Mouse (Mus musculus): ENCODE measurements at regions not wholly inside any gene's neighbourhood (a gene's known extent, or its start where the extent isn't known, plus 50 kb on each side); places are given as distances from the start of the nearest gene placed in this dataset.

DNA sequence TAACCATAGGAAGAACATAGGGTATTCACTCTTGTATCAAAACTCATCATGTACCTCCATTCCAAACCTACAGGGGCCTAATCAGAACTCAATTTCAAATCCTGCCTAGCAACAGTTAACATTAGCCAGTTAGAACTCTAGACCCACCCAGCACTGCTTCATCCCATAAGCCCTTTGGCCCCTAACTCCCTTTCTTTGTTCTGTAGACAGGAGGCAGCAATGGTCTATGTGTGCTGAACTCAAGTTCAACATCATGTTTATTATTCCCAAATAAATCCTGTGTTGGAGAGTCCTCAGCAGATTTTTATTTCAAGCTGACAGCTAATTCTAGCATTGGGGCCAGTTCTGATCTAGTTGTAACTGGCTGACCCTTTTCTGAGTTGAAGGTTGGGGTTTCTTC is 112.2 kb downstream of the Ipo8 start:
- DNase-seq, result no peak

- DNase-seq, result no peak
Measured at GRCm38 (mm10) chr6:148710406-148710805, 120.9 kb downstream of the Ipo8 start.

DNA sequence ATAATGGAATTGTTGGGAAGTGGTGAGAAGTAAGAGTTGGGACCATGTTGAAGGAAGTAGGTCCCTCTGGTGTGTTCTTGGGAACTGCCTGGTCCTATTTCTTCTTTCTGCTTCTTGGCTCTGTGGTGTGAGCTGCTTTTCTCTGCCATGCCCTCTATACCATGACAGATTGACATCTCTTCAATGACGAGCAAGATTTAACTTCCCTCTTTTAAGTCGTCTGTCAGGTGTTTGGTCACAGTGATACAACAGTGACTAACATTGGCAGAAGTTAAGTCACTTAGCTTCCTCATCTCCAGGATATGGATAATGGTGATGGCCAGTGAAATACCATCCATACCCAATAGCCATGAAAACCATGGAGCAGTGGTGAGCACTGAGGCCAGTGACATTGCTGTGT is 122.9 kb downstream of the Ipo8 start:
- DNase-seq, result no peak

- DNase-seq, result peak; percentile 54
Measured at GRCm38 (mm10) chr6:148705711-148706110, 125.6 kb downstream of the Ipo8 start.

- no peak for DNase-seq
Measured at GRCm38 (mm10) chr6:148693329-148693728, 137.9 kb downstream of the Ipo8 start.

GRCm38 (mm10) chr6:148687770-148688169 is 143.5 kb downstream of the Ipo8 start:
- peak; percentile 71 for DNase-seq

DNA sequence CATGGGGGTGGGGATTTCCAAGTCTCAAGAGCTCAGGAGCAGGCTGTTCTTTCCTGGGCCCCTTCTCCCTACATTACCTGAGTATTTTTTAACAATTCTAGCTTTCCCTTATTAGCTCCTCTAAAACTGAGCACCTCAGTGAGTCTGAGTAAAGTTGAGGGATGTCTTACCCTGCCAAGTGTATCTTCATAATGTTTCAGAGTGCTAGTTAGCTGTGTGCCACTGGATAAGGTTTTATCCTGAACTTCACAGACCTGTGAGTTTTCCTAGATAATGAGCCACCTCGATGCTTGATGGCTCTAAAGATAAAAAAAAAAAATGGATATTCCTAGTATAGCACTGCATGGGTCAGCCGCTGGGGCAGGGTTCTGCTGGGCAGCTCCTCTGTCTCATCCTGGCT is 171.1 kb downstream of the Ipo8 start:
- DNase-seq, result no peak

- no peak for DNase-seq
Measured at GRCm38 (mm10) chr6:148653216-148653615, 178.1 kb downstream of the Ipo8 start.

GRCm38 (mm10) chr6:148652434-148652833 is 178.8 kb downstream of the Ipo8 start:
- no peak for DNase-seq

- no peak for DNase-seq
Measured at GRCm38 (mm10) chr6:148647423-148648390, 183.6 kb downstream of the Ipo8 start.

GRCm38 (mm10) chr6:148640595-148640994 is 190.7 kb downstream of the Ipo8 start:
- DNase-seq, result no peak

DNA sequence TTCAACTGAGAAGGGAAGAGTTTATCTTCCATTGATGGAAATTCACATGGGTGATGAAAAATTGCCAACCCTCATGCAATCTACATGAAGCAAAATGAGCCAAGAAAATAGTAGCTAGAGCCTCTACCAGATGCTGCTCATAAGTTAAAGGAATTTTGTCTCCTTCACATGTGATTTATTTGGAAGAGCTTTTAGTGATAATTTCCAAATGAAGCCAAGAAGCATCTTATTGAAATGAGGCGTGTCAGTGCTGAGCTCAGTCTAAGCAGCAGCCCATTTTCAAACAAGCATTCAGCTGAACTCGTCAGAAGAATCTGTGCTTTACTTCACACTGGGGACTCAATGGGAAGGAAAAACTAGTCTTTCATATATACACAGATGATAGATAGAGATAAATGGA is 190.0 kb upstream of the Tmtc1 start:
- DNase-seq, result no peak

DNA sequence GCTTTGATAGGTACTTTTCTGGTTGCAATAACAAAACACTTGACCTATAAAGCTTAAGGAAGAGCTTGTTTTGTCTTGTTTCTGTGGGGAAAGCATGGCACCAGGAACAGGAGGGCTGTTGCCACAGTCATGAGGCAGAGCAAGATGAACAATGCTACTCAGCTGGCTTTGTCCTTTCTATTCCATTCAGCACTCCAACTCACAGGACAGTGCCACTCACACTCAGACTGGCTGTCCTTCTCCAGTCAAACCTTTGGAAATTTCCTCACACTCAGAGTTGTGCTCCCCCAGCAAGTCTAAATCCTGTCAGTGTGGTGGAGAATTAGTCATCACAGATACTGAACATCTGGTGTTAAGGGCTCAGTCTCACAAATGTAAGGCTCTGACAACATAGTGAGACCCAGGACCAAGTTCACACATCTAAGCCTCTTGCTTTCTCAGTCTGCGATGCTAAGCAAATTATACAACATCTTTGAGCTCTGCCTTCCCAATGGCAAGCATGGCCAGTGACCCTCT is 183.0 kb upstream of the Tmtc1 start:
- DNase-seq, result no peak

GRCm38 (mm10) chr6:148623119-148623770 is 179.1 kb upstream of the Tmtc1 start:
- no peak for DNase-seq

DNA sequence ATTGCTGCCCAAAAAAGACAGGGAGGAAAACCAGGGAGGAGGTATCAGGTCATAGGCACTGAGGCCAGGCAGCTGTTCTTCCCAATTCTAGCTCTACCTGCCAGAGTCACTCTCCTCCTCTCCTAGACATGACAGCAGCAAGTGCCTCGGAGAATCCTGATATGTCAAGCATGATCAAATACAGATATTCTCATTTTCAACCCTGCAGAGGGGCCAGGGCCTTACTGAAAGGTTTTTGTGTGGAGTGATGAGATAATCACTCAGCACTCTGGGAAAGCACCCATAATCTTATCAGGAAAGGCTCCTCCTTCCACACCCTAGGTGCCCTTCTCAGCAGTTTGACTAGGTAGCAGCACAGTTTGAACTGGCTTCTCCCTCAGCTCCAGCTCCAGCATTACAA is 175.8 kb upstream of the Tmtc1 start:
- no peak for DNase-seq

- DNase-seq, result no peak
Measured at GRCm38 (mm10) chr6:148615931-148616330, 171.7 kb upstream of the Tmtc1 start.

DNA sequence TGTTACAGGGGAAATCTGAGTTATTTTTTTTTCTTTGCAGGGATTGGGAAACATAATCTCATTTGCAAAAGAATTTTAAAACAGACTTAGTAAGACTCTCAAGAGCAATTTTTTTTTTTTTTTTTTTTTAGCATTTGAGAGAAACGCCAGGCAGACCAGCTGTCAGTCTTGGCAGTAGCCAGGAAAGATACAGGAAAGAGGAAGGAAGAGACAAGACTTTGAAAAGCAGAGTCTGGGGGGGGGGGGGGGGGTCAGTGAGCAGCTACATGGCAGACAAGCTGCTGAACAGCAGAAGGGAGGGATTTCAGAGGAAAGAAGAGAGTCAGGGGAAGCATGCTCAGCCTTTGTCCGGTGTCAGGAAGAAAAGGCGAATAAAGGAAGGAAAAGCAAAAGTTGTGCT is 171.3 kb upstream of the Tmtc1 start:
- no peak for DNase-seq

- DNase-seq, result no peak
Measured at GRCm38 (mm10) chr6:148608881-148609280, 164.7 kb upstream of the Tmtc1 start.

DNA sequence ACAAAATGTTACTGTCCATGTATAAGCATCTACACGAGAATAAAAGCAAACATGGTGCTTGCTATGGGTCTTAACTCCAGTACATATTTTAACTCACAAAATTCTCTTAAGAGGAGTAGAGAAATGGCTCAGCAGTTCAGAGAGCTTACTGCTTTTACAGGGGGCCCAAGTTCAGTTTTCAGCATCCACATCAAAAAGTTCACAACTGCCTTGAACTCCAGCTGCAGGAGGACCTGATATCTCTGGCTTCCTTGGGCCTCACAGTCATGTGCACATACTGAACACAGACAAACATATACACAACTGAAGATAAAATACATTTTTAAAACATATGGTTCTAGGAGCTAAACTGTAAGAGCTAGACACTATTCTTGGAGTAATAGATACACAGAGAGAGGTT is 161.0 kb upstream of the Tmtc1 start:
- DNase-seq, result peak; percentile 56

DNA sequence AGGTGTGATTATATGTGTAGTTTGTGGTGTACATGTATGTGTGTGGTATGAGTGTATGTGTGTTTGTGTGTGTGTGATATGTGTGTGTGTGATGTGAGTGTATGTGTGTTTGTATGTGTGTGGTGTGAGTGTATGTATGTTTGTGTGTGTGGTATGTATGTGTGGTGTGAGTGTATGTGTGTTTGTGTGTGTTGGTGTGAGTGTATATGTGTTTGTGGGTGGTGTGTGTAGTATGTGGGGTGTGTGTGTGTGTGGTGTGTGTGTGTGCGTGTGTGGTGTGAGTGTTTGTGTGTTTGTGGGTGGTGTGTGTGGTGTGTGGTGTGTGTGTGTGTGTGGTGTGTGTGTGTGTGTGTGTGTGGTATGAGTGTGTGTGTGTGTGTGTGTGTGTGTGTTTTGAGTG is 160.6 kb upstream of the Tmtc1 start:
- no peak for DNase-seq

DNA sequence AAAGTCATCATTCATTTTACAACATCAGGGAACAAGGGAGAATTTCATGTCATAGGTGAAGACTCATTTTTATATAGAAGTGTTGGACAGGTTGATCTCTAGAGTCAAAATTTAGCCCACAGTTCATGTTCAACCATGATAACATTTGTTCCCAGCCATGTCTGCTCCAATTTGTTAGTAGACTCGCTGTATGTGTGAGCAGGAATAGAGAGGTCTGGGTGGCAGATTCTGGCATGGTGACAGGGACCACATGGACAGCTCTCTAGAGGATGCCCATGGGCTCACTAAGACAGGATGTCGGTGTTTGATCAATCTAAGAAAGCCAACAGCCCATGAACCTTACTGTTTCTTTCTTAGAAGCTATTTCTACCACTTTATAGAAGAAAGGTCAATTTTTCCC is 159.7 kb upstream of the Tmtc1 start:
- DNase-seq, result no peak

DNA sequence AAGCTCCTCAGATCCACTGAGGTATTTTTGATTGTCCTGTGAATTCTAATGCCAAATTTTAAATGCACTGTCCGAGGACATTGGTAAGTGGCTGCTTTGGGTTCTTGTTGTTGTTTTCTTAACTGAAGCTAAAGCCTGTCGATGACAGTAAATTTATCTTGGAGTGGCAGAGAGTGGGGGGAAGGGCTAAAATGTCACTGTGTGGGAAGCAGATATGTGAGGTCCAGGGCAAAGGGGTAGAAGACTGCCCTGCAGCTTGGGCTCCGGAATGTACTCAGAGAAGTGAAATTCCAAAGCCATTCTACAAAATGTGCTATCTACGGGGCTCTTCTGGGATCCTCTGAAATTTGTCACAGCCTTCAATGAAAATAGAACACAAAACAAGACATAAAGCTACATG is 159.3 kb upstream of the Tmtc1 start:
- DNase-seq, result no peak

- DNase-seq, result no peak
Measured at GRCm38 (mm10) chr6:148602894-148603293, 158.7 kb upstream of the Tmtc1 start.

DNA sequence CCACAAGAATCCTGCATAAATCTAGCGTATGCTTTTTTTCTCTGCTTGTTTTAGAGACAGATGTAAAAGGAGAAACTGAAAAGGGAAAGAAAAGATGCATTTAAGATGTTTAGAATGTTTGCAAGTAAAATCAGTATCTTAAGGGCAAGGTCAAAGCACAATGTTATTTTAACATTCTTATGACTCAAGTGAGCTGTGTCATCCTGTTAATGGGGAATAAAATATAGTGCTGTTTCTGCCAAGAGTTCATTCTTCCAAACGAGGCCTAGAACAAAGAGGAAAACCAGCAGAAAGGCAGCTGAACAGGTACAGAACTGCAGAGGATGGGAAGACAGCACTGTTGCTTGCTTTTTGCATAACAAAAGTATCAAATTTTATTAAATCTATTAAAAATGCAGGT is 156.7 kb upstream of the Tmtc1 start:
- no peak for DNase-seq

Measured in thymus, postnatal 14 days (tissue).